Mouse (Mus musculus): ENCODE results near the gene Cpeb3. TPM values are rescaled to one million over a fixed set of nuclear protein-coding genes. Genes with fewer than 3 reads are reported as not detected.

The Cpeb3 gene
- total RNA-seq, 2 experiments from 2014 or later, result 30.4 to 32.3 TPM

DNA sequence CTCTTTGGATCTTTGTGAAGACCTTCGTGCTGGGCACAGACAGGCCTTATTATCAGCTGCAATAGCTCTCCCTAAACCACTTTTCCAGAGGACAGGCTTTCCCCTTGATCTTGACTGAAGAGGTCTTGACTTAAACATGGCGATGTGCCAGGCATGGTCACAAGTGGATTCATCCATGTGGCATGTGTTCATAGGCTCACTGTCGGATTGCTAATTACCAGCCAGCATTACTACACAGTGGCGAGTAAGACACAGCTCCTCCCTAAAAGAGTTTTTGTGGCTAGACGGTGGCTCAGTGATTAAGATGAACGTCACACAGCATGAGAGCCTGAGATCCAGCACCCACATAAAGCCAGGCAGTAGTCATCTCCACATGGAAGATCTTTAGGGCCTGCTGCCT is 178.6 kb downstream of the Cpeb3 start:
- no peak for DNase-seq

DNA sequence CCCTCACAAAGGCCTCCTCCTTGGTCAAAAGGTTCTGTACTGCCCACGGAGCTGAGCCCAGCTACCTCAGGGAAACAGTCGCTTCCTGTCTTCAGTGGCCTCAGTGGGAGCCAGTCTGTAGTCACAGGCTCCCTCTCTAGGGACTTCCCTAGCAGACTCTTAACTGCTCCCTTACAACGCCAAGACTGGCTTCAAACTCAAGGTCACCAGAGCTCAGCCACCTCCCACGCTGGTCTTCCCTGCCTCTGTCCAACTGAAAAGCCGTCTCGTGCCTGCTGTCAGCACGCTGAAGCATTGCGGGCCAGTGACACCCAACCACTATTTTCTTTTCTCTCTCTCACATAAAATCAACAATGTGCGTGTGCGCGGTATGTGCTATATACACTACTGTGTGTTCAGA is 182.0 kb downstream of the Cpeb3 start:
- DNase-seq, result no peak

DNA sequence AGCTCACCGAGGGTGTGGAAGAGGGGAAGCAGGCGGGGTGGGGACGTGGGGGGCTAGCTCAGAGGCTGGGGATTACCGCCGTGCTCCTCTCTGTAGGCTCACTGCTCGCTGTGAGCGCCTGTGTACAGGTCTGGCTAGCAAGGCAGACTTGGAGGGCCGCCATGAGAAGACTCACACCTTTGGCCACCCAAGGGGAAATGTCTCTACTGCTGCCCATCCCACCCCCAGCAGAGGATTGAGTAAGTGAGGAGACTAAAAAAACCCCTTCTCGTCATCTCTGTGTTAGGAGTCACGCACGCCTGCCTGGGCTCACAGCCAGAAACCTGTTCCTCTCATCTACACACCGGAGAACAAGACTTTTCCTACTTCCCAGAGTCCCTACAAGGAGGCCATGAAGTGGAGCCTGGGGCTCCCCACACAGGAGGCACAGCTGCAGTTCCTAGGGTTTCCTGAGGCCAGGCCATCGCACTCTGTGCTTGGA is 182.5 kb downstream of the Cpeb3 start:
- DNase-seq, result no peak

DNA sequence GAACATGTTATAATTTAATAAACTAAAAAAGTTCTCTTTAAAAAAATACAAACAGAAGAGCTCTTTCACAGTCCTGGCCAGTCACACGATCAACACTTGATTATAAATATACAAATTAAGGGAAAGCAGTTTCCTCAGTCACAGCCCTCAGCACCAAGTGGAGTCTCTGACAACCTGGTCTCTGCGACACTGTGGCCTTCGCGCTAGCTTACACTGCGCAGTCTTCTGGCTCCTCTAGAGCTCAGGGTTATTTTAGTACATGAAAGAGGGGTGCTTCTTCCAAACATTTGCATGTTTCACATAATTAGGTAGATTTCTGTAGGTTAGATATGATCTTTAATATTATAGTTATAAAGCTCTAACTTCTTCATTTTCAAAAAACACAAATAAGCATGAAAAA is 186.3 kb downstream of the Cpeb3 start:
- no peak for DNase-seq

DNA sequence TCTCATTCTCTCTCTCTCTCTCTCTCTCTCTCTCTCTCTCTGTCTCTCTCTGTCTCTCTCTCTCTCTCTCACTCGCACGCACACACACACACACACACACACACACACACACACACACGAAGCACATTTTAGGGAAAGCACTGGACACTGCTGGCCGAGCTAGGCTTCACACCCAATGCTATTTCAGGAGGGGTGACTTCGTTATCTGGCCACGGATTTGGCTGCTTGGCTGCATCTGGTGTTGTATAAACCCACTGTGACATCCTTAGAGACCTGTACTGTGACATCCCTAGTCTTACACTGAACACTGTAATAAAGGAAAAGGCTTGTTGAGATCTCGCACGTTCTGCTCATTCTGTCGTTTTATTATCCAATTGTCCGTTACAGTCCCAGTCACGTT is 187.4 kb downstream of the Cpeb3 start:
- DNase-seq, result peak; percentile 13

DNA sequence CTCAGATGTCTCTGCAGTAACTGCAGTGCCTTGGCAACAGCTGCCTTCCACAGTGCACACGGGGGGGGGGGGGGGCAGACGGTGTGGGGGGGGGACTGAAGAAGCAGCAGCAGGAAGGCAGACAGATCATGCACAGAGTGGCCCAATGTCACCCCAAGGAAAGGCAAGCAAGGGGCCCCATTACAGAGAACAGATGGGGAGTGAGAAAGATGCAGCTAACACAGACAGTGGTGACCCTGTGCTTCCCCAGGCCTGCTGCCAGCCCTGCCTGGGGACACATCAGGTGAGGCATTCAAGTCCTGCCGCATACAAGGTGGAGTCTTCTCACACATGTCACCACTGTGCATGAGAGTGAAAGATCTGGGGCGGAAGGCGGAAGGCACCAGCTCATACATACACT is 187.9 kb downstream of the Cpeb3 start:
- no peak for DNase-seq

DNA sequence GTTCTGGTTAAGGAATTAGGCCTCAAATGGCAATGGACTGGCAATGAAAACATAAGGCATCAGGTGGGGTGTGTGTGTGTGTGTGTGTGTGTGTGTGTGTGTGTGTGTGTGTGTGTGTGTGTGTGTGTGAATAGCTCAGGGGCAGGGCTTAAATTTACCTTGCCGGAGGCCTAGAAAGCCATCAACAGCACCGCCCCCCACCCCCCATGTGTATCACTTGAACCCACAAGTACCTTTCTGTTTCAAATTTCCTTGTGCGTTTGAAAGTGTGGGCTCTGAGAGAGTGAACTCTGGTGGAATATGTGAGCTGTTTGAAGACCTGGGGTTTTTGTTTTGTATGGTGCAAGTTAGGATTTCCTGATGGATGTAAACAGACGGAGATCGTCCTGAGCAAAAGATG is 189.5 kb downstream of the Cpeb3 start:
- DNase-seq, result no peak

DNA sequence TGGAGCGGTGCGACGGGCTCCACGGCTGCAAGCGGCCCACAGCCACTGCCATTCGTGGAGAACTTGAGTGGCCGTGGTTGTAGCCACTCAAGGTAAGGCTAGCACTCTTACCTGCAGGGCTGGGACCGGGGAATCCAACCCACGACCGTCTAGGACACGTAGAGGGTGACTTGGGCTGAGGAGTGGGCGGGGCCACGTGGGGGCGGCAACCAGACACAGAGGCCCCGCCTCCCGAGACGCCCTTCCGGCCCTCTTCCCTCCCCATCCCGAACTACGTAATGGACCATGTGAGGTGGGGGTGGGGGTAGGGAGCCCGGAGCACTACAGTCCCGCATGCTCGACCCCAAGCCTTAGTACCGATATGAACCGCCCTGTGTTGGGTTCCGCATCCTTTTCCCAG is 190.0 kb downstream of the Cpeb3 start:
- peak; percentile 31 for DNase-seq

DNA sequence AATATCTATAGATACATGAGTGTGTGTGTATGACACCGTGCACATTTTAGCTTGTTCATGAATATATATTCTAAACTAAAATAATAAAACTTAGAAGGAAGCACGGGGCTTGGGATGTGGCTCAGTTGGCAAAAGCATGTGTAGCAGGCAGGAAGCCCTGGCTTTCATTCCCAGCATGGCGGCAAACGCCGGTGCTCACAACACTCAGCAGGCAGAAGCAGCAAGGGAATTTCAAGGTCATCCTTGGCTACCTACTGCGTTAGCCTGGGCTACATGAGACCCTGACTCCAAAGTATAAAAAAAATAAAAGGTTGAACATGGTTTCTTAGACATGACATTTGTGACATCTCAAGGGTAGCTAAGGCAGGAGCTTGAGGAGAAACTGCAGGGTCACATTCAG is 191.5 kb downstream of the Cpeb3 start:
- DNase-seq, result no peak

DNA sequence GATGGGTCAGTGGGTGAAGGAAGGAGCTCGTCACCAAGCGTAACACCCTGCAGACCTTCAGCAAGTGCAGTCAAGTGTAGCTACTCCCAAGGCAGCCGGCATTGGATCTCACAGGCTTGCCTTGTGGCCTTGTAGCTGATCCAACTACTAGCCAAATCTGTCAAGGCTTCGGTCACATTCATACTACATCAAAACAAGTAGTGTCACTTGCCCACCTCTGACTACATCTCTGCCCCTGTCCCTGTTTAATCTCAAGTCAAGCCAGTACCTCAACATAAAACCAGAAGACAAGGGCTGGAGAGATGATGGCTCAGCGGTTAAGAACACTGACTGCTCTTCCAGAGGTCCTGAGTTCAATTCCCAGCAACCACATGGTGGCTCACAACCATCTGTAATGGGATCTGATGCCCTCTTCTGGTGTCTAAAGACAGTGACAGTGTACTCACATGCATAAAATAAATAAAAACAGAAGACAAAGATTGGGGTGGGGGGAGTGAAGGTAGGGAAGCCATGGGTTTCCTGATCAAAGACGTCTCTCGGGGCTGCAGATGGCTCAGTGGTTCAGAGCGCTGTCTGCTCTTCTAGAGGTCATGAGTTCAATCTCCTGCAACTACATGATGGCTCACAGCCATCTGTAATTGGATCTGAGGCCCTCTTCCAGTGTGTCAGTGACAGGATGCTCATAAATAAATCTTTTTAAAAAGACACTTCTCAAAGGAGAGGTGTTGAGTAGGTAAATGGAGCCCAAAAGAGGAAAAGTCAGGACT is 194.0 kb downstream of the Cpeb3 start:
- no peak for DNase-seq

DNA sequence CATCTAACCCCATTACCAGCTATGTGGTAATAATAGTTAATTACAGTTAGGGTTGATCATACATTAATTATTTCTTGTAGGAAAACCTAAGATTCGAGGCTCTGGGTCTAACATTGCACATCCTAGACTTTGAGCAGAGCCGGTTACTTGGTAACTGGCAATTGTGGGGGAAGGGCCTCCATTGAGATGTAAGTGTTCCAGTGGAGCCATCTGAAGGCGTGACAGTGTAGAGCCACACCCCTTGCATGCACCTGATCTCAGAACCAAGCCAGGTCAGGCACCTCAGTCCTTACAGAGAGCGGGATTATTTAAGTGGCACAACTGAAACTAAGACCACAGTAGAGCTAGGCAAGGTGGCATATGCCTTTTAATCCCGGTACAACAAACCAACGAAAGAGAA is 194.9 kb downstream of the Cpeb3 start:
- DNase-seq, result no peak

DNA sequence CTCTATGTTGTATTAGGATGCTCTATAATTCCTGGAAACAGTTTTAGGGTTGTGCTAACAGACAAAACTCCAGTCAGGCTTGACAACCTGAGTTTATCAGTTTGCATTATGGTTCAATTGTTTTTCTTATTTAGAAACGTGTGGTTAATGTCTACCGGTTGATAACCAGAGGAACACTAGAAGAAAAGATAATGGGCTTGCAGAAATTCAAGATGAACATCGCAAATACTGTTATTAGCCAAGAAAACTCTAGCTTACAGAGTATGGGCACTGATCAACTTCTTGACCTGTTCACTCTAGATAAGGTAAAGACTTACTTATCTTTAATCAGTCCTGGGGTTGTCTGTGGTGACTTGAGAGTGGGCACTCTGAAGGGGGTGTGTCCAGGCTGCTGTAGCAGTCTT is 198.5 kb downstream of the Cpeb3 start:
- DNase-seq, result no peak

DNA sequence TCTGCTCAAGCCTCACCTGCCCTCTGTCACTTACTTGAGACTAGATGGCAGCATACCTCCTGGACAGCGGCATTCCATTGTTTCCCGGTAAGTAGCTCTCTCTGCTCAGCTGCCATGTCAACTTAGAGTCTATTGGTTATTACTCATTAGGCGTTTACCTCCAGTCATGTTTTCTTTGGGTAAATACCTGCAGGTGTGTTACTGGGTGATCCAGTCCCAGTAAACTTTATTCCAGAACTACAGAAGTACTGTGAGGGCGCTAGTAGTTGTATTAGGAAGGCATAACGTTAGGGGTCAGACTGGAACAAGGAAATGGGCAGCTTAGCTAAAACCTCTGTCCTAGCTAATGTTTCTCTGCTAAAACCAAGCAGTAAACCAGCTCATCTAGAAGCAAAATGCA is 203.8 kb downstream of the Cpeb3 start:
- no peak for DNase-seq

Other genes starting within 250 kb of the Cpeb3 start
- 10 to 100 TPM; 56.7 to 66.6 TPM for gene March5, start 1.1 kb downstream of the Cpeb3 start, total RNA-seq (2021)
- 100 to 1,000 TPM in 1 of 2 experiments, 10 to 100 TPM in 1; 83.0 to 129 TPM for gene Ide, start 129.3 kb upstream of the Cpeb3 start, total RNA-seq (2021)
- 10 to 100 TPM in 1 of 2 experiments, 1 to 10 TPM in 1; 8.4 to 10.2 TPM for gene Kif11, start 167.8 kb upstream of the Cpeb3 start, total RNA-seq (2021)
- gene Hhex, start 226.2 kb upstream of the Cpeb3 start, total RNA-seq (2021), result 1 to 10 TPM; 3.5 to 5.7 TPM